Mouse (Mus musculus) hindbrain, embryonic 14.5 days (tissue): ENCODE measurements around the gene 1190002N15Rik. TPM values are rescaled to one million over a fixed set of nuclear protein-coding genes. Genes with fewer than 3 reads are reported as not detected.

ENCODE experiments used
- ATAC-seq: fragments of 200-750 bp; cut with Nextera tagmentation; 2 replicates; pipeline ENCODE4 v1.8.0; 2017; ENCODE audit warnings: moderate number of reproducible peaks, mild to moderate bottlenecking, moderate TSS enrichment, moderate library complexity; ENCODE audit not compliant: low FRiP score
- DNase-seq: peaks from one replicate; pipeline ENCODE4 v3.0.0-alpha.2; 2015; ENCODE audit warnings: low spot score
- H3K27ac ChIP-seq: fragments of 300-500 bp; sonication (generic); 2 replicates; pipeline ENCODE4 v1.5.1; 2014; ENCODE audit warnings: mild to moderate bottlenecking, moderate library complexity
- H3K27me3 ChIP-seq: fragments of 300-500 bp; sonication (generic); 2 replicates; pipeline ENCODE4 v1.6.1; 2014; ENCODE audit warnings: mild to moderate bottlenecking, low read length, mixed read lengths; ENCODE audit not compliant: control insufficient read depth, insufficient read depth
- H3K36me3 ChIP-seq: fragments of 300-500 bp; sonication (generic); replicated peaks from 2 replicates; pipeline ENCODE4 v1.6.1; 2014; ENCODE audit not compliant: control insufficient read depth, insufficient read depth
- H3K4me1 ChIP-seq: fragments of 300-500 bp; sonication (generic); replicated peaks from 2 replicates; pipeline ENCODE4 v1.6.1; 2014; ENCODE audit warnings: antibody characterized with exemption, low read length, mixed read lengths; ENCODE audit not compliant: control insufficient read depth, insufficient read depth
- H3K4me2 ChIP-seq: fragments of 300-500 bp; sonication (generic); replicated peaks from 2 replicates; pipeline ENCODE4 v1.6.1; 2014; ENCODE audit warnings: mild to moderate bottlenecking, moderate library complexity
- H3K4me3 ChIP-seq: fragments of 300-500 bp; sonication (generic); replicated peaks from 2 replicates; pipeline ENCODE4 v1.5.1; 2014; ENCODE audit warnings: mild to moderate bottlenecking, low read length
- H3K9ac ChIP-seq: fragments of 300-500 bp; sonication (generic); 2 replicates; pipeline ENCODE4 v1.6.1; 2014
- H3K9me3 ChIP-seq: fragments of 300-500 bp; sonication (generic); 2 replicates; pipeline ENCODE4 v1.6.1; 2016; ENCODE audit warnings: low read length; ENCODE audit not compliant: control insufficient read depth
- WGBS: fragments of 180-500 bp; shearing (Covaris S2); extraction: QIAGEN DNeasy Blood & Tissue Kit; methylation state at CpG from one replicate; pipeline ENCODE4 v1.1.7; 2014; 5-methylcytosine and 5-hydroxymethylcytosine counted together
- polyA plus RNA-seq: library from polyadenylated mRNA; unstranded; fragments of >200 nt; fragmentation: Nextera tagmentation; extraction: Ambion mirVana; gene quantifications from 2 replicates; pipeline ENCODE4 v1.2.1, GENCODE M21; 2014

1190002N15Rik gene
- polyA plus RNA-seq, 1 experiment from 2014 or later: 12.8 TPM

GRCm38 (mm10) chr9:94483291-94483879 is 54.5 kb downstream of the 1190002N15Rik start:
- Histone ChIP-seq H3K36me3 (no peaks in the 10 kb centered on the region), H3K27me3 (no peaks in the 10 kb centered on the region), H3K4me2 (no peak overlapping the region), H3K9me3 (no peaks in the 10 kb centered on the region), H3K9ac (no peak overlapping the region), H3K27ac (peak overlapping the region; percentile 41; the same call in 1 of the 2 replicates), H3K4me3 (no peak overlapping the region), H3K4me1 (no peaks in the 10 kb centered on the region)
- ATAC-seq: no peak
- 59% methylated on average over 6 of the region's 6 CpGs for WGBS
- DNase-seq: no peak

- no peaks in the 10 kb centered on the region for H3K36me3 ChIP-seq
- peak; percentile 77 for DNase-seq
- WGBS: 72% methylated on average over 10 of the region's 10 CpGs
These were observed 55.5 kb downstream of the 1190002N15Rik start for GRCm38 (mm10) chr9:94482215-94482975.

GRCm38 (mm10) chr9:94481057-94481456 is 56.8 kb downstream of the 1190002N15Rik start:
- no peak overlapping the region for H3K9ac ChIP-seq
- H3K4me2 ChIP-seq: no peak overlapping the region
- H3K36me3 ChIP-seq: no peaks in the 10 kb centered on the region
- H3K27ac ChIP-seq: no peak overlapping the region
- H3K9me3 ChIP-seq: no peaks in the 10 kb centered on the region
- 95% methylated on average over 16 of the region's 16 CpGs for WGBS
- DNase-seq (no peak), ATAC-seq (no peak)
- H3K4me3 ChIP-seq: no peak overlapping the region
- H3K4me1 ChIP-seq: no peaks in the 10 kb centered on the region
- H3K27me3 ChIP-seq: no peaks in the 10 kb centered on the region

More at GRCm38 (mm10) chr9:94482215-94482975, 55.5 kb downstream of the 1190002N15Rik start:
- Histone ChIP-seq H3K9me3 (no peaks in the 10 kb centered on the region), H3K4me2 (no peak overlapping the region), H3K4me3 (no peak overlapping the region), H3K9ac (no peak overlapping the region), H3K27ac (0 out of 2 replicates have a peak overlapping the region, but pooled peaks have one; percentile 41), H3K27me3 (no peaks in the 10 kb centered on the region), H3K4me1 (no peaks in the 10 kb centered on the region)
- peak; percentile 93 for ATAC-seq

GRCm38 (mm10) chr9:94479382-94479781 is 58.5 kb downstream of the 1190002N15Rik start:
- DNase-seq (no peak), ATAC-seq (no peak)
- Histone ChIP-seq H3K27me3 (no peaks in the 10 kb centered on the region), H3K36me3 (no peaks in the 10 kb centered on the region), H3K4me3 (no peak overlapping the region), H3K4me2 (no peak overlapping the region), H3K9me3 (no peaks in the 10 kb centered on the region), H3K9ac (no peak overlapping the region), H3K27ac (no peak overlapping the region), H3K4me1 (no peaks in the 10 kb centered on the region)
- 92% methylated on average over 6 of the region's 6 CpGs for WGBS

- Histone ChIP-seq H3K27me3 (no peaks in the 10 kb centered on the region), H3K4me2 (no peak overlapping the region), H3K36me3 (no peaks in the 10 kb centered on the region), H3K9me3 (no peaks in the 10 kb centered on the region), H3K4me3 (no peak overlapping the region), H3K9ac (no peak overlapping the region), H3K27ac (no peak overlapping the region), H3K4me1 (no peaks in the 10 kb centered on the region)
- 90% methylated on average over 6 of the region's 6 CpGs for WGBS
- no peak for DNase-seq
- no peak for ATAC-seq
These were observed 58.9 kb downstream of the 1190002N15Rik start for GRCm38 (mm10) chr9:94478954-94479353.

GRCm38 (mm10) chr9:94475973-94476372 is 61.9 kb downstream of the 1190002N15Rik start:
- WGBS: 100% methylated on average over 1 of the region's 1 CpGs
- no peak overlapping the region for H3K27ac ChIP-seq
- H3K9ac ChIP-seq: no peak overlapping the region
- H3K27me3 ChIP-seq: no peaks in the 10 kb centered on the region
- H3K4me3 ChIP-seq: no peak overlapping the region
- DNase-seq (no peak), ATAC-seq (no peak)
- no peak overlapping the region for H3K4me2 ChIP-seq
- 0 out of 2 replicates have a peak, but pooled peaks cover 9% of the 10 kb centered on the region for H3K4me1 ChIP-seq
- H3K9me3 ChIP-seq: no peaks in the 10 kb centered on the region
- no peaks in the 10 kb centered on the region for H3K36me3 ChIP-seq

GRCm38 (mm10) chr9:94473898-94474297 is 64.0 kb downstream of the 1190002N15Rik start:
- DNase-seq (no peak), ATAC-seq (no peak)
- Histone ChIP-seq H3K36me3 (no peaks in the 10 kb centered on the region), H3K4me2 (no peak overlapping the region), H3K27me3 (no peaks in the 10 kb centered on the region), H3K9me3 (no peaks in the 10 kb centered on the region), H3K4me1 (0 out of 2 replicates have a peak, but pooled peaks cover 9% of the 10 kb centered on the region), H3K27ac (no peak overlapping the region), H3K9ac (no peak overlapping the region), H3K4me3 (no peak overlapping the region)
- WGBS: 79% methylated on average over 7 of the region's 7 CpGs

GRCm38 (mm10) chr9:94472963-94473582 is 64.8 kb downstream of the 1190002N15Rik start:
- H3K27ac ChIP-seq: peak overlapping the region; percentile 26; the same call in 1 of the 2 replicates

GRCm38 (mm10) chr9:94471485-94471884 is 66.4 kb downstream of the 1190002N15Rik start:
- Histone ChIP-seq H3K9me3 (no peaks in the 10 kb centered on the region), H3K4me2 (no peak overlapping the region), H3K36me3 (no peaks in the 10 kb centered on the region), H3K27me3 (no peaks in the 10 kb centered on the region), H3K27ac (no peak overlapping the region), H3K4me1 (0 out of 2 replicates have a peak, but pooled peaks cover 9% of the 10 kb centered on the region), H3K4me3 (no peak overlapping the region), H3K9ac (no peak overlapping the region)
- ATAC-seq (no peak), DNase-seq (no peak)
- WGBS: 68% methylated on average over 2 of the region's 2 CpGs

More at GRCm38 (mm10) chr9:94472963-94473582, 64.8 kb downstream of the 1190002N15Rik start:
- ATAC-seq: peak; percentile 65; the same call in 1 of the 2 replicates
- Histone ChIP-seq H3K9me3 (no peaks in the 10 kb centered on the region), H3K27me3 (no peaks in the 10 kb centered on the region), H3K4me3 (no peak overlapping the region), H3K9ac (no peak overlapping the region), H3K4me2 (peak overlapping the region; percentile 22; the same call in 1 of the 2 replicates), H3K36me3 (no peaks in the 10 kb centered on the region), H3K4me1 (0 out of 2 replicates have a peak, but pooled peaks cover 9% of the 10 kb centered on the region)
- peak; percentile 32 for DNase-seq
- WGBS: 59% methylated on average over 10 of the region's 10 CpGs
